Mouse (Mus musculus): ENCODE results near the gene Rcn3.

GRCm38 (mm10) chr7:45051601-45051974 lies 40.4 kb downstream of the Rcn3 start:
- TF ChIP-seq CHD2 (IDR thresholded peaks at IDR 0.05; ENCODE audit: low read depth, low read length): no peak
- TF ChIP-seq ZNF384 (IDR thresholded peaks at IDR 0.05; ENCODE audit: low read depth, low read length): no peak
